Mouse (Mus musculus) embryo, embryonic 11 days (tissue): Measurements from ENCODE around the gene Sbpl.
"Not testable (repeated sequence)": the region's sequence is repeated elsewhere in the genome, so short reads cannot be mapped to it uniquely, and the experiment has no call there.

Source experiments
- DNase-seq: peaks from one replicate; pipeline ENCODE4 v3.0.0-alpha.2; 2015

The Sbpl gene

GRCm38 (mm10) chr17:23960084-23960738 lies 5.1 kb upstream of the Sbpl start:
- DNase-seq: peak; percentile 90

GRCm38 (mm10) chr17:23950828-23951227 lies 4.2 kb downstream of the Sbpl start:
- not testable (repeated sequence) for DNase-seq

GRCm38 (mm10) chr17:23949068-23949467 lies 6.0 kb downstream of the Sbpl start:
- DNase-seq: no peak

GRCm38 (mm10) chr17:23947486-23947885 lies 7.6 kb downstream of the Sbpl start:
- not testable (repeated sequence) for DNase-seq

- DNase-seq: no peak
Observed at GRCm38 (mm10) chr17:23941372-23941771, 13.7 kb downstream of the Sbpl start, which contains the start of gene Sbp. Gene Sbp (plus strand): TSS chr17:23941672.

GRCm38 (mm10) chr17:23931157-23931556 lies 23.9 kb downstream of the Sbpl start:
- DNase-seq: no peak

- peak; percentile 81 for DNase-seq
Observed at GRCm38 (mm10) chr17:23925090-23925493, 30.0 kb downstream of the Sbpl start.

- peak; percentile 94 for DNase-seq
Observed at GRCm38 (mm10) chr17:23924531-23925007, 30.5 kb downstream of the Sbpl start.

GRCm38 (mm10) chr17:23917158-23917557 lies 37.9 kb downstream of the Sbpl start, which contains the start of gene Dcpp3:
Gene Dcpp3 (plus strand): TSS chr17:23917458.
- not testable (repeated sequence) for DNase-seq
